ENCODE assay signal across 17 mouse cellular contexts in the genomic region with DNA sequence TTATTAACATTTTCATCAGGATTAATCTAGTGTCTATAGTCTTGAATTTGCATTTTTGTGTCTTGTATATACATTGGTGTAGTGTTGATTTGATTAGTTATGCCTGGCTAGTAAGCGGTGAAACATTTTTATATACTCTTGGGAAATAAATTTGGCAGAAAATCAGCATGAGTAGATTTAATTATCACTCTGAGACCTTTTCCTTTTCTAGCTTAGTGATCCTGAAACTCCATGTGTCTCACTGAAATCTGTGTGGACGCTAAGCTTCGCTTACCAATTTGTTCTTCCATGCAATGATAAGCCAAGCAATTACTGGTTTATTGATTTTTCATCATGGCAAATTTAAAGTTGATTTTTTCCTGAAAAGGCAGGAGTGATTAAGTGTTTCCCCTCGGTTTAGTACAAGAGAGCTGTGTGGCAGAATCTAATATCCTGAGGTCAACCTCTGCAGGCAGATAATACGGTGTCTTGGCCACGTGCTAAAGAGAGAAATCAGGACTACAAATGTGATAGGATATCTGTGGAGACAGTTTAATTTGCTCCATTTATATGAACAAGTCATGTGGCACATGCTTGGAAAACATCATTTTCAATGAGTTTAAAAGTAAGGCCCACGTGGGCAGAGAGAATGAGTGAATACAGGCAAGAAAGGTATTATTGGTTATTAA.
DNase-seq lines count a peak whose midpoint lies in the region; ATAC-seq and TF ChIP-seq lines count a peak whose summit lies in the region.
"Had no signal": no experiment of that assay in that cellular context is flagged by ENCODE, and none has a peak within 500 bp of the region (broad histone marks: within the 10 kb centered on the region; RNA-seq: fewer than 3 reads in every experiment).

No protein-coding gene starts in this region.

- no peak for TF ChIP-seq CTCF in lung, adult 2 months (IDR thresholded peaks at IDR 0.05; ENCODE audit: insufficient read depth, low read length)

- H3K27me3 ChIP-seq in forebrain, embryonic 12.5 days = no peaks in the 10 kb centered on the region
- H3K27me3 ChIP-seq in forebrain, embryonic 11.5 days (ENCODE audit: control insufficient read depth, insufficient read depth, low read length) = no peaks in the 10 kb centered on the region
- H3K27me3 ChIP-seq in hindbrain, embryonic 16.5 days (replicated peaks; ENCODE audit: control insufficient read depth, insufficient read depth, low read length) = no peaks in the 10 kb centered on the region
- no peaks in the 10 kb centered on the region for H3K27me3 ChIP-seq in neural tube, embryonic 13.5 days
- H3K27me3 ChIP-seq: embryonic facial prominence, embryonic 15.5 days; forebrain, embryonic 13.5 days; limb, embryonic 15.5 days had no signal

- ATAC-seq in forebrain, embryonic 12.5 days (ENCODE audit: low FRiP score) = peak; percentile 84
- no peak for ATAC-seq in forebrain, embryonic 11.5 days (replicated peaks; ENCODE audit: low FRiP score)
- peak; percentile 61; the same call in 1 of the 2 replicates for ATAC-seq in hindbrain, embryonic 16.5 days
- peak; percentile 78 for ATAC-seq in neural tube, embryonic 13.5 days (ENCODE audit: low read depth)
- ATAC-seq: forebrain, embryonic 13.5 days; inflammation-experienced regulatory T-cells, adult 6 months had no signal

- H3K4me1 ChIP-seq in forebrain, embryonic 12.5 days = 0 out of 2 replicates have a peak, but pooled peaks cover 2% of the 10 kb centered on the region
- no peaks in the 10 kb centered on the region for H3K4me1 ChIP-seq in forebrain, embryonic 11.5 days (replicated peaks; ENCODE audit: control insufficient read depth, insufficient read depth, low read length)
- H3K4me1 ChIP-seq in hindbrain, embryonic 16.5 days (ENCODE audit: control insufficient read depth, insufficient read depth, low read depth, low read length) = no peaks in the 10 kb centered on the region
- peaks cover 12% of the 10 kb centered on the region for H3K4me1 ChIP-seq in neural tube, embryonic 13.5 days (replicated peaks)
- no peaks in the 10 kb centered on the region for H3K4me1 ChIP-seq in lung, adult 2 months (ENCODE audit: control insufficient read depth, insufficient read depth, low read length)
- H3K4me1 ChIP-seq: embryonic facial prominence, embryonic 15.5 days had no signal

- no peaks in the 10 kb centered on the region for H3K36me3 ChIP-seq in forebrain, embryonic 12.5 days (replicated peaks)
- H3K36me3 ChIP-seq in forebrain, embryonic 11.5 days (ENCODE audit: control insufficient read depth, insufficient read depth, low read length) = no peaks in the 10 kb centered on the region
- no peaks in the 10 kb centered on the region for H3K36me3 ChIP-seq in hindbrain, embryonic 16.5 days (ENCODE audit: control insufficient read depth, insufficient read depth, low read length)
- H3K36me3 ChIP-seq in neural tube, embryonic 13.5 days = no peaks in the 10 kb centered on the region
- H3K36me3 ChIP-seq: embryonic facial prominence, embryonic 15.5 days; limb, embryonic 15.5 days had no signal

- WGBS in forebrain, embryonic 12.5 days = 57% methylated on average over 7 of the region's 7 CpGs
- WGBS in forebrain, embryonic 11.5 days = 58% methylated on average over 7 of the region's 7 CpGs
- 33% methylated on average over 7 of the region's 7 CpGs for WGBS in hindbrain, embryonic 16.5 days
- 28% methylated on average over 7 of the region's 7 CpGs for WGBS in neural tube, embryonic 13.5 days
- 73% methylated on average over 7 of the region's 7 CpGs for WGBS in lung, adult 2 months

- DNase-seq in forebrain, embryonic 11.5 days (ENCODE audit: low spot score) = no peak
- peak; percentile 37 for DNase-seq in embryo, embryonic 11 days
- no peak for DNase-seq in right cerebral cortex, adult 2 months (ENCODE audit: low spot score in 2 of 2)
- DNase-seq in lung, adult 2 months = no peak
- DNase-seq in gastrocnemius, postnatal 36 days = no peak
- DNase-seq: cerebellum, postnatal 14 days; gastrocnemius, adult 2 months; heart, adult 18-20 months; lung, adult 18-20 months; lung, postnatal 4 days had no signal

- H3K4me3 ChIP-seq in forebrain, embryonic 12.5 days (replicated peaks) = no peak overlapping the region
- H3K4me3 ChIP-seq in forebrain, embryonic 11.5 days (ENCODE audit: low read depth, low read length) = no peak overlapping the region
- H3K4me3 ChIP-seq in hindbrain, embryonic 16.5 days (ENCODE audit: low read length) = no peak overlapping the region
- H3K4me3 ChIP-seq in neural tube, embryonic 13.5 days = no peak overlapping the region
- H3K4me3 ChIP-seq in lung, adult 2 months (replicated peaks; ENCODE audit: extremely low read depth, low read depth, low read length) = no peak overlapping the region
- H3K4me3 ChIP-seq: embryonic facial prominence, embryonic 15.5 days; forebrain, embryonic 13.5 days; gastrocnemius, adult 2 months; limb, embryonic 15.5 days had no signal

- H3K9me3 ChIP-seq in forebrain, embryonic 12.5 days = no peaks in the 10 kb centered on the region
- no peaks in the 10 kb centered on the region for H3K9me3 ChIP-seq in forebrain, embryonic 11.5 days (ENCODE audit: control insufficient read depth, low read length)
- H3K9me3 ChIP-seq in hindbrain, embryonic 16.5 days (ENCODE audit: control insufficient read depth, low read length) = no peaks in the 10 kb centered on the region
- no peaks in the 10 kb centered on the region for H3K9me3 ChIP-seq in neural tube, embryonic 13.5 days
- H3K9me3 ChIP-seq: embryonic facial prominence, embryonic 15.5 days; forebrain, embryonic 13.5 days; limb, embryonic 15.5 days had no signal

- H3K4me2 ChIP-seq in forebrain, embryonic 12.5 days = no peak overlapping the region
- no peak overlapping the region for H3K4me2 ChIP-seq in forebrain, embryonic 11.5 days (ENCODE audit: low read depth, low read length, severe bottlenecking)
- no peak overlapping the region for H3K4me2 ChIP-seq in hindbrain, embryonic 16.5 days (ENCODE audit: low read length)
- no peak overlapping the region for H3K4me2 ChIP-seq in neural tube, embryonic 13.5 days
- H3K4me2 ChIP-seq: embryonic facial prominence, embryonic 15.5 days; forebrain, embryonic 13.5 days; limb, embryonic 15.5 days had no signal

- H3K9ac ChIP-seq in forebrain, embryonic 12.5 days = no peak overlapping the region
- H3K9ac ChIP-seq in forebrain, embryonic 11.5 days (ENCODE audit: low read length) = no peak overlapping the region
- no peak overlapping the region for H3K9ac ChIP-seq in hindbrain, embryonic 16.5 days (ENCODE audit: low read depth, low read length)
- no peak overlapping the region for H3K9ac ChIP-seq in neural tube, embryonic 13.5 days
- H3K9ac ChIP-seq: embryonic facial prominence, embryonic 15.5 days; forebrain, embryonic 13.5 days; limb, embryonic 15.5 days had no signal

- TF ChIP-seq POLR2A in lung, adult 2 months (IDR thresholded peaks at IDR 0.05; ENCODE audit: borderline replicate concordance, extremely low read depth, low read depth, low read length) = no peak

- intact Hi-C loops in gastrocnemius, postnatal 36 days (cut with DNase I) = no loop called here

- H3K27ac ChIP-seq in forebrain, embryonic 12.5 days = no peak overlapping the region
- no peak overlapping the region for H3K27ac ChIP-seq in forebrain, embryonic 11.5 days (ENCODE audit: low read depth, low read length)
- H3K27ac ChIP-seq in hindbrain, embryonic 16.5 days (ENCODE audit: low read depth, low read length) = no peak overlapping the region
- no peak overlapping the region for H3K27ac ChIP-seq in neural tube, embryonic 13.5 days (replicated peaks)
- H3K27ac ChIP-seq: embryonic facial prominence, embryonic 15.5 days; forebrain, embryonic 13.5 days; gastrocnemius, adult 2 months; limb, embryonic 15.5 days had no signal
